Mouse (Mus musculus) mesoderm, embryonic 11.5 days (tissue): Measurements from ENCODE around the gene Osgepl1.
"Not testable (repeated sequence)": the region's sequence is repeated elsewhere in the genome, so short reads cannot be mapped to it uniquely, and the experiment has no call there.

Experiments used
- DNase-seq: peaks from one replicate; pipeline ENCODE4 v3.0.0-alpha.2; 2012; ENCODE audit warnings: low read depth, low spot score

Osgepl1 gene

GRCm38 (mm10) chr1:53312989-53313967 is at the start of gene Osgepl1:
Gene Osgepl1 (plus strand): TSS chr1:53313624.
- DNase-seq, result peak; percentile 91

- DNase-seq, result not testable (repeated sequence)
Observed at GRCm38 (mm10) chr1:53264958-53265612, 48.3 kb upstream of the Osgepl1 start.

DNA sequence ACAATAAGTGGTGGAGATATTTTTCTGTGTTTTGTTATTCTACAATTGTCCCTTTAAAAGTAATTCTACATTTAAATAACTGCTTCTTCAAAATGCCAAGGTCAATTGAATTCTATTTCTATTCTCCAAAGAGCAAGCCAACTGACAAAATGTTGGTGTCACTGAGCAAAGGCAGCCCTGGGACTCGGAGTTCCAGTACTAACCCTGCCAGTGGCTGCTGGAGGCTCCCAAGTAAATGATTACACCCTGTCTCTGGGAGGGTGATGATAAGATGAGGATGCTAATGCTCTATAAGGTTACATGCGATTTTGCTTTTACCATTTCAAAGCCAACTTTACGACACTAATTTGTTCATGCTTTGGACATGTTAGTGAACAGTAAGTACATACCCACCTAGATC is 43.5 kb upstream of the Osgepl1 start:
- no peak for DNase-seq

DNA sequence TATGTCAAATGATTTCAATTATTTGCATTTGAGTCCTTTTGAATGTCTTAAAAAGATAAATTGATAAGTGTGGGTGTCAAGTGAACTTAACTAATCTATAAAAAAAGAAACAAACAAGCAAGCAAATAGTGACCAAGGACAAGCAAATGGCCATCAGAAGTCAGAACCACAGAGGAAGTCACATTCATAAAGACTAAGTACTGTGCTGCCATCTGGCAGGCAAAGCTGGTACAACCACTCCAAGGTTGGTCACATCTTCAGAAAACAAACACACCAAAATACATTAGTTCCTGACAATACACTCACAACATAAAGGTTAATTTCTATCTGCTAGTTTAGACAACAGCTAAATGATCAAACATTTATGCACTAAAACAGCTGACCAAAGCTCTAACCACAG is 40.8 kb upstream of the Osgepl1 start:
- DNase-seq, result peak; percentile 10

DNA sequence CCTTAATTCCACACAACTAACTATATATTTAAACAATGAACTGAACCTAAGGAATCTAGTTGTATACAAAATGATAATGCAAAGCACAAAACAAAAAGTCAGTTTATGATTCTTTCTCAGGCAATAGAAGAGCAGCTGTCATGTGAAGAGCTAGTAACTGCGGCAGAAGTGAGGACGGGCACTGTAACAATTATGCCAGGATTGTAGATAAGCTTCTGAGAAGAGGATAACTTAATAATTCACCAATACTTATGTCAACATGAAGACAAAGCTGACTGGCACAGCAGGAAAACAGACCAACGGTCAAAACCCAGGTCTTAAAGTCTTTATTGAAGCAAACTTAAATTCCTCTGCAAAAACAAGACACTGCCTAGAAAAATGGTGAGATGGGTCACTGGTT is 22.2 kb upstream of the Osgepl1 start:
- DNase-seq, result no peak

DNA sequence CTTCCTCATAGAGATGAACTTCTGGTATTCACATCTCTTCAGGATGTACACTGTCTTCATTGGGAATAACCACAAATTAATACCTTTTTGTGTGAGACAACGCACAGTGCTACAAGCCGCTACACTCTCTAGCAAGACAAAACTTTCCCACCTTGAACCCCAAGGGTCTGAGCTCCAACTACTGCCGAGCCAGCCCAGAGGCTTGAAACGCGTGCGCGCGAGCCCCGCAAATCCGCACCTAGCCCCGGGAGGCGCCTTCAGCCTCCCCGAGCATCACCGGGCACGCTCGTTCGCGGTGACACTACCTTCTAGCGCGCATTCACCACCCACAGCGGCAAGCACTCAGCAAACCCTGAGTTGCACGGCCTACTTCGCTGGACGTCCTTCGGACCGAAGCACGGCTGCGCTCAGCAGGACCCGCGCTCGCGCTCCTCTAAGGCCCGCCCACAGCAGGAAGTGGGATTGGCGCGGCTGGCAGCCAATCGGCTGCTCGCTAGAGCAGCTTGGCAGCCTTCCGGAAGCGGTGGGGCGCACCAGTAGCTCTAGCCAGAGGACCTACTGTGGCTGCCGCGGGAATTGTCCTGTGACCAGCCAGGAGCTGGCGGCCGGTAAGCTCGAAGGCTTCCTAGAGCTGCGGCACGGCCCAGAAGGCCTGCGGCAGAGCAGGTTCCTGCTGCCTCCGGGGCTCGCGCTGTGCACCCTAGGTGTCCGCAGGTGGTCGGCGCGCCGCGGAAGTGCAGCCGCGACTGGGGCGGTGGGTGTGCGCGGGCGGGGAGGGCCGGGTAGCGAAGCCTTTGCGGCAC is 16.6 kb upstream of the Osgepl1 start, which contains the start of the genes Pms1, Ormdl1 and Gm28778:
TSS of gene Pms1 (minus strand) at position 438 of the 803 bp plus-strand sequence.
TSS of gene Ormdl1 (plus strand) at position 515 of the 803 bp plus-strand sequence.
TSS of gene Gm28778 (plus strand) at position 531 of the 803 bp plus-strand sequence.
- DNase-seq, result peak; percentile 97

- no peak for DNase-seq
Observed at GRCm38 (mm10) chr1:53300506-53300905, 12.9 kb upstream of the Osgepl1 start.

- no peak for DNase-seq
Observed at GRCm38 (mm10) chr1:53321662-53322344, 8.4 kb downstream of the Osgepl1 start.

DNA sequence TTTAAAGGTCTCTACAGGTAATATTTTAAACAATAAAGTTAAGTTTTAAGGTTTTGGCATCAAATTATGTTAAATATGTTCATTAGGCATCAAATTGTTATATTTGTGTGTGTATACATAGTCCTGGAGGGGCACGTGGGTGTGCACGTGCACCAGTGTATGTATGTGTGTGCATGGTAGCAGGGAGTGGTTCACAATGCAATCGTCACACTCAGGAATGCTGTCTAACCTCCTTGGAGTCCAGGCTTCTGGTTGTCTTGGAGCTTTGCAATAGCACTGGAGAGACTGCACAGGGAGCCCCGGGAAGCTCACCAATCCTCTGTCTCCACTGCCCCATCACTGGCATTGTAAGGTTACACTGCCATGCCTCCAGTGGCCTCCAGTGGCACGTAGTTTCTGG is 9.8 kb downstream of the Osgepl1 start:
- no peak for DNase-seq

- DNase-seq, result no peak
Observed at GRCm38 (mm10) chr1:53324277-53324676, 10.9 kb downstream of the Osgepl1 start.

- no peak for DNase-seq
Observed at GRCm38 (mm10) chr1:53324827-53325494, 11.5 kb downstream of the Osgepl1 start.

DNA sequence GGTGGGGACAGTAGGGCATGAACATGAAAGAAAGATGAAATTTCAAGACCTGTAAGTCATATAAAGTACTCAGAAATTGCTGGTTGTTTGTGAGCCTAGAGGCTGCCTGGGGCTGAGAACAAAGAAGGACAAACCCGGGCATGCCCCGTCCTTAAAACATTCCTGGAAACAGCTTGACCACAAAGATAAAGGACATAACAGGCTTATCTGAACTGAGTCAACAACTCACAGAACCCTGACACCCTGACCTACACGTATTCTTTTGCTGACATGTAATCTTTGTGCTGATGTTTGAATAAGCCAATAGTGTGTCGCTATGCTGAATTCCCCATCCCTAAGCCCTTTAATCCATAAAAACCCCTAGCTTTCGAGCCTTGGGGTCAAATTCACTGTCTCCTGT is 20.1 kb downstream of the Osgepl1 start:
- DNase-seq, result not testable (repeated sequence)

DNA sequence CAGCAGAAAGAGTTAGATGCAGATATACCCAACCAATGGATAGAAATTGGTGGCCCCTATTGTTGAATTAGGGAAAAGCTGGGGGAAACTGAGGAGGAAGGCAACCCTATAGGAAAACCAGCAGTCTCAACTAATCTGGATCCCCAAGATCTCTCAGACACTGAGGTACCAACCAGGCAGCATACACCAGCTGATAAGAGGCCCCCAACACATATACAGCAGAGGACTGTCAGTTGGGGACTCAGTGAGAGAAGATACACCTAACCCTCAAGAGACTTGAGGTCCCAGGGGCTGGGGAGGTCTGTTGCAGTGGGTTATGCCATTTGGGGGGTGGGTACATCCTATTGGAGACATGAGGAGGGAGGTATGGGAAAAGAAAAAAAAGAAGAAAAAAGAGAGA is 22.0 kb downstream of the Osgepl1 start:
- DNase-seq, result no peak

DNA sequence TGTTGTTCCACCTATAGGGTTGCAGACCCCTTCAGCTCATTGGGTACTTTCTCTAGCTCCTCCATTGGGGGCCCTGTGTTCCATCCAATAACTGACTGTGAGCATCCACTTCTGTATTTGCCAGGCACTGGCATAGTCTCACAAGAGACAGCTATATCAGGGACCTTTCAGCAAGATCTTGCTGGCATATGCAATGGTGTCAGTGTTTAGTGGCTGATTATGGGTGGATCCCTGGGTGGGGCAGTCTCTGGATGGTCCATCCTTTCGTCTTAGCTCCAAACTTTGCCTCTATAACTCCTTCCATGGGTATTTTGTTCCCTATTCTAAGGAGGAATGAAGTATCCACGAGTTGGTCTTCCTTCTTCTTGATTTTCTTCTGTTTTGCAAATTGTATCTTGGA is 24.0 kb downstream of the Osgepl1 start:
- not testable (repeated sequence) for DNase-seq

GRCm38 (mm10) chr1:53341071-53341470 is 27.6 kb downstream of the Osgepl1 start:
- no peak for DNase-seq

DNA sequence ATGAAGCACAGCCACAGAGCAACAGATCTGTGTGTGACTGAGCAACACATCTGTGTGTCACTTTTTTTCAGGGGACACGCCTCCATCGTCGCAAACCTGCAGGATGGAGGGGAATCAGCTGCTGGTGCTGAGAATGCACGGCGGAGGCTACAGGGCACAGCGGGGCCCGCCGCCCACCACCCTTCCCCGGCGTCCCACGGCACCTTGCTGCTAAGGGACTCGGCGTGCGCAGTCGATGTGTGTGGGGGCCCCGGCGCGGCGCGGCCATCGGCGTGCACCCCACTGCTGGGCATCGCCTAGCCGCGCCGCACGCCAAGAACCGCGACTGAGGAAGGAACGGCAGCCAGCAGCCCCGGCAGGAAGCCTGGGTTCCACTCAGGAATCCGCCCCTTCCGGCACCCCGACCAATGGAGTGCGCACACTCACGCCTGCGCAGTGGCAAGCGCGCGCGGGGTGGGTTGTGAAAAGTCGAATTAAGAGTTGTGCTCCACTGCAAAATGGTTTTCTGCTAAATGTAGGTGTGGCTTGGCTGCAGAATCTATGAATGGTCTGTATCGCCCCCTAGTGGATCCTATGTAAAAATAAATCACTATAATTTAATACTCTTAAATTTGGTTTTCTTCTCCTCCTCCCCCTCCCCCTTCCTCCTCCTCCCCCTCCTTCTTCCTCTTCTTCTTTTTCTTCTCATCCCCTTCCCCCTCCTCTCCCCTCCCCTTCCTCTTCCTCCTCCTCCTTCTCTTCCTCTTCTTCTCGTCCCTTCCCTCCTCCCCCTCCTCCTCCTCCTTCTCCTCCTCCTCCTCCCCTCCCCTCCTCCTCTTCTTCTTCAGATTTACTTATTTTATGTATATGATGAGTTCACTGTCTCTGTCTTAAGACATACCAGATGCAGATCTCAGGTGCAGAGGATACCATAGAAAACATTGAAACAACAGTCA is 39.2 kb downstream of the Osgepl1 start, which contains the start of the genes Asdurf, Gm28551 and Asnsd1:
TSS of gene Asdurf (minus strand) at position 293 of the 935 bp plus-strand sequence.
TSS of gene Gm28551 (minus strand) at position 341 of the 935 bp plus-strand sequence.
TSS of gene Asnsd1 (minus strand) at position 426 of the 935 bp plus-strand sequence.
- peak; percentile 96 for DNase-seq

DNA sequence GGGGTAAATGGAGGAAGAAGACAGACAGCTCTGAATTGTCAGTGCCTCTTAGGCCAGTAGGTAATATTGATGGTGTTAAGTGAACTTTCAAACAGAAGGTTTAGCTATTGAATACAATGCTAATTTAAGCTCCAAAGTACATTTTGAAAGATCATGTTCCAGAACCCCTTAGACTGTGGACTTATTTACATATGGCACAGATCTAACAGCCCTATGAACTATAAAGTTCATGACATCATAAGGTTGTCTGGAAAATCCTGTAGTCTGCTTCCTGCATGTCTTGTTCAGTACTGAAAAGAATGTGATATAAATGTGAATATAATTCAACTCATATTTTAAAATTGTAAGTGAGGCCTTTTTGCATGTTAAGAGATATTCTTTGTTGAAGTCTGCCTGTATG is 45.6 kb downstream of the Osgepl1 start:
- no peak for DNase-seq
